Mouse (Mus musculus) kidney, embryonic 14.5 days (tissue): ENCODE measurements around the gene Ankrd33b. TPM values are rescaled to one million over a fixed set of nuclear protein-coding genes. Genes with fewer than 3 reads are reported as not detected.

Source experiments
- ATAC-seq: fragments of 200-750 bp; cut with Nextera tagmentation; 2 replicates; pipeline ENCODE4 v1.8.0; 2017; ENCODE audit warnings: moderate number of reproducible peaks, mild to moderate bottlenecking, moderate TSS enrichment, moderate library complexity; ENCODE audit not compliant: low FRiP score, low TSS enrichment
- H3K27ac ChIP-seq: fragments of 300-500 bp; sonication (generic); 2 replicates; pipeline ENCODE4 v1.5.1; 2014; ENCODE audit warnings: low read depth, mild to moderate bottlenecking, low read length, moderate library complexity, mixed read lengths
- H3K27me3 ChIP-seq: fragments of 300-500 bp; sonication (generic); 2 replicates; pipeline ENCODE4 v1.6.1; 2014; ENCODE audit warnings: mild to moderate bottlenecking, low read length; ENCODE audit not compliant: control insufficient read depth, insufficient read depth
- H3K36me3 ChIP-seq: fragments of 300-500 bp; sonication (generic); 2 replicates; pipeline ENCODE4 v1.6.1; 2014; ENCODE audit warnings: low read length, mixed read lengths; ENCODE audit not compliant: control insufficient read depth, insufficient read depth
- H3K4me1 ChIP-seq: fragments of 300-500 bp; sonication (generic); 2 replicates; pipeline ENCODE4 v1.6.1; 2014; ENCODE audit warnings: low read length, mixed read lengths; ENCODE audit not compliant: control insufficient read depth, insufficient read depth
- H3K4me2 ChIP-seq: fragments of 300-500 bp; sonication (generic); replicated peaks from 2 replicates; pipeline ENCODE4 v1.6.1; 2014; ENCODE audit warnings: low read depth, mild to moderate bottlenecking, low read length
- H3K4me3 ChIP-seq: fragments of 300-500 bp; sonication (generic); 2 replicates; pipeline ENCODE4 v1.5.1; 2014; ENCODE audit warnings: mild to moderate bottlenecking, low read length
- H3K9ac ChIP-seq: fragments of 300-500 bp; sonication (generic); 2 replicates; pipeline ENCODE4 v1.6.1; 2014; ENCODE audit warnings: low read depth, mild to moderate bottlenecking, low read length, moderate library complexity
- H3K9me3 ChIP-seq: fragments of 300-500 bp; sonication (generic); 2 replicates; pipeline ENCODE4 v1.6.1; 2016; ENCODE audit warnings: low read length; ENCODE audit not compliant: control insufficient read depth
- WGBS: fragments of 180-500 bp; shearing (Covaris S2); extraction: QIAGEN DNeasy Blood & Tissue Kit; methylation state at CpG from one replicate; pipeline ENCODE4 v1.1.7; 2014; 5-methylcytosine and 5-hydroxymethylcytosine counted together
- polyA plus RNA-seq: library from polyadenylated mRNA; unstranded; fragments of >200 nt; fragmentation: Nextera tagmentation; extraction: Ambion mirVana; gene quantifications from 2 replicates; pipeline ENCODE4 v1.2.1, GENCODE M21; 2014

Ankrd33b gene
- polyA plus RNA-seq, 1 experiment from 2014 or later, result 3.7 TPM

- Histone ChIP-seq H3K4me1 (peaks cover 4% of the 10 kb centered on the region; the same call in 1 of the 2 replicates), H3K9me3 (no peaks in the 10 kb centered on the region), H3K27ac (no peak overlapping the region), H3K36me3 (no peaks in the 10 kb centered on the region), H3K4me3 (no peak overlapping the region), H3K4me2 (no peak overlapping the region), H3K27me3 (no peaks in the 10 kb centered on the region), H3K9ac (no peak overlapping the region)
- no peak for ATAC-seq
- 84% methylated on average over 5 of the region's 5 CpGs for WGBS
Observed at GRCm38 (mm10) chr15:31349046-31349445, 18.5 kb downstream of the Ankrd33b start.

- Histone ChIP-seq H3K9me3 (no peaks in the 10 kb centered on the region), H3K4me1 (peaks cover 9% of the 10 kb centered on the region; the same call in 1 of the 2 replicates), H3K27me3 (no peaks in the 10 kb centered on the region), H3K4me2 (no peak overlapping the region), H3K4me3 (no peak overlapping the region), H3K27ac (no peak overlapping the region), H3K36me3 (no peaks in the 10 kb centered on the region), H3K9ac (no peak overlapping the region)
- no peak for ATAC-seq
- WGBS, result 90% methylated on average over 5 of the region's 5 CpGs
Observed at GRCm38 (mm10) chr15:31348241-31348640, 19.3 kb downstream of the Ankrd33b start.

GRCm38 (mm10) chr15:31346508-31346907 lies 21.0 kb downstream of the Ankrd33b start:
- Histone ChIP-seq H3K27ac (no peak overlapping the region), H3K4me2 (no peak overlapping the region), H3K4me1 (peaks cover 8% of the 10 kb centered on the region; the same call in 1 of the 2 replicates), H3K4me3 (no peak overlapping the region), H3K9ac (no peak overlapping the region), H3K36me3 (no peaks in the 10 kb centered on the region), H3K9me3 (no peaks in the 10 kb centered on the region), H3K27me3 (no peaks in the 10 kb centered on the region)
- WGBS, result 71% methylated on average over 2 of the region's 2 CpGs
- no peak for ATAC-seq

- no peak overlapping the region for H3K4me3 ChIP-seq
- 79% methylated on average over 9 of the region's 9 CpGs for WGBS
- no peak overlapping the region for H3K4me2 ChIP-seq
- H3K27me3 ChIP-seq, result no peaks in the 10 kb centered on the region
- no peak for ATAC-seq
- H3K9ac ChIP-seq, result no peak overlapping the region
- no peaks in the 10 kb centered on the region for H3K36me3 ChIP-seq
- H3K27ac ChIP-seq, result no peak overlapping the region
- H3K4me1 ChIP-seq, result peaks cover 8% of the 10 kb centered on the region; the same call in 1 of the 2 replicates
- H3K9me3 ChIP-seq, result no peaks in the 10 kb centered on the region
Observed at GRCm38 (mm10) chr15:31345366-31345765, 22.2 kb downstream of the Ankrd33b start.

- Histone ChIP-seq H3K4me3 (no peak overlapping the region), H3K9ac (no peak overlapping the region), H3K27ac (no peak overlapping the region), H3K9me3 (no peaks in the 10 kb centered on the region), H3K4me2 (no peak overlapping the region), H3K36me3 (no peaks in the 10 kb centered on the region), H3K4me1 (peaks cover 8% of the 10 kb centered on the region; the same call in 1 of the 2 replicates), H3K27me3 (no peaks in the 10 kb centered on the region)
- ATAC-seq, result no peak
- WGBS, result 77% methylated on average over 18 of the region's 18 CpGs
Observed at GRCm38 (mm10) chr15:31344811-31345211, 22.7 kb downstream of the Ankrd33b start.

- no peak overlapping the region for H3K9ac ChIP-seq
- no peaks in the 10 kb centered on the region for H3K27me3 ChIP-seq
- H3K4me3 ChIP-seq, result no peak overlapping the region
- no peak overlapping the region for H3K4me2 ChIP-seq
- H3K4me1 ChIP-seq, result peaks cover 8% of the 10 kb centered on the region; the same call in 1 of the 2 replicates
- no peaks in the 10 kb centered on the region for H3K9me3 ChIP-seq
- no peaks in the 10 kb centered on the region for H3K36me3 ChIP-seq
- H3K27ac ChIP-seq, result no peak overlapping the region
- no peak for ATAC-seq
- WGBS, result 13% methylated on average over 6 of the region's 6 CpGs
Observed at GRCm38 (mm10) chr15:31343602-31344001, 23.9 kb downstream of the Ankrd33b start.

GRCm38 (mm10) chr15:31342496-31342901 lies 25.0 kb downstream of the Ankrd33b start:
- Histone ChIP-seq H3K4me1 (peaks cover 8% of the 10 kb centered on the region; the same call in 1 of the 2 replicates), H3K9ac (no peak overlapping the region), H3K4me3 (no peak overlapping the region), H3K27me3 (no peaks in the 10 kb centered on the region), H3K9me3 (no peaks in the 10 kb centered on the region), H3K36me3 (no peaks in the 10 kb centered on the region), H3K27ac (no peak overlapping the region), H3K4me2 (no peak overlapping the region)
- ATAC-seq, result no peak
- 37% methylated on average over 8 of the region's 8 CpGs for WGBS

GRCm38 (mm10) chr15:31342001-31342400 lies 25.5 kb downstream of the Ankrd33b start:
- WGBS, result 24% methylated on average over 1 of the region's 1 CpGs
- Histone ChIP-seq H3K9ac (no peak overlapping the region), H3K27me3 (no peaks in the 10 kb centered on the region), H3K4me3 (no peak overlapping the region), H3K4me1 (peaks cover 8% of the 10 kb centered on the region; the same call in 1 of the 2 replicates), H3K4me2 (no peak overlapping the region), H3K36me3 (no peaks in the 10 kb centered on the region), H3K9me3 (no peaks in the 10 kb centered on the region), H3K27ac (no peak overlapping the region)
- peak; percentile 25; the same call in 1 of the 2 replicates for ATAC-seq

GRCm38 (mm10) chr15:31338656-31339291 lies 28.8 kb downstream of the Ankrd33b start:
- Histone ChIP-seq H3K9me3 (no peaks in the 10 kb centered on the region), H3K4me2 (no peak overlapping the region), H3K36me3 (no peaks in the 10 kb centered on the region), H3K4me3 (no peak overlapping the region), H3K9ac (no peak overlapping the region), H3K27ac (no peak overlapping the region), H3K27me3 (no peaks in the 10 kb centered on the region), H3K4me1 (peaks cover 5% of the 10 kb centered on the region; the same call in 1 of the 2 replicates)
- ATAC-seq, result no peak
- 82% methylated on average over 10 of the region's 10 CpGs for WGBS
